Mouse (Mus musculus): ENCODE measurements at regions not wholly inside any gene's neighbourhood (a gene's known extent, or its start where the extent isn't known, plus 50 kb on each side); places are given as distances from the start of the nearest gene placed in this dataset.

DNA sequence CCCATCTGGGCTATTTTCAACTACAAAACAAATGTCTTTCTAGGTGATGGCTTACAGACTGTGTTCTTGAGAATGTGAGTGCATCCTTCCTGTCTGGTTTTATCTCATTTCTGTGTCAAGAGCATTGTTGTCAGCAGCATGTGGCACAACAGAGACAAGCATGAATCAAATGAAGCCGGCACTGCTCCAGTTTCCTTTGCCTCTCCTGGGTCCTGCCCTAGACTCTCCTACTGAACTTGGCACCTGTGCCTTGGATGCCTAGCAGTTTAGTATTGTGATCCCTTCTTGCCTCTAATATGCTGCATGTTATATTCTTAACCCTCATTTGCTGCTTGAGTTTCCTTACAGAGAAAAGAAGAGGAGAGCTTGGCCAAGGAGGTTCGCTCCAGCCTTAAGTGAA, 449.8 kb upstream of the BC052040 start:
- no peak for TF ChIP-seq CTCF (IDR thresholded peaks at IDR 0.05; ENCODE audit: borderline replicate concordance, extremely low read depth, insufficient read depth, insufficient read length)
- no peak for TF ChIP-seq POLR2A (IDR thresholded peaks at IDR 0.05; ENCODE audit: borderline replicate concordance, extremely low read depth, insufficient read depth, insufficient read length, poor library complexity, severe bottlenecking)

DNA sequence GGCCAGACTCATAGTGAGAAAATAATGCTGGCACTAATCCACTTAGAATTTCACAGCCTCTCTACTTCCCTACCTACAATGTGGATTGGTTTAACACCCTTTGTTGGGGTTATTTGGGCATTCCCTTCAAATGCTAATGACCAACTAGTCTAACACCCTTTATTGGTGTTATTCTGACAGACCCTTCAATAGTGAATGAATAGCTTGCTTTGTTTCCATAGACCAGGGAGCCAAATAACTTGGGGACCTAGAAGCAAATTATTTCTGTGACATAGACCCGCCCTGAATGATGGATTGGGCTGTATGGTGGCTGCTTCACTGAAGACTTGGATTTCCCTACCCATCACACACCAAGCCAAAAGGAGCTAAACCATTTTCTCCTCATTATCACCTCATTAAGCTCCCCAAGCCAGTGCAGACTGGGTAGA, 449.3 kb upstream of the BC052040 start:
- peak; percentile 97 for DNase-seq (ENCODE audit: low read depth)
- TF ChIP-seq CTCF (IDR thresholded peaks at IDR 0.05; ENCODE audit: borderline replicate concordance, extremely low read depth, insufficient read depth, insufficient read length) (no peak), POLR2A (IDR thresholded peaks at IDR 0.05; ENCODE audit: borderline replicate concordance, extremely low read depth, insufficient read depth, insufficient read length, poor library complexity, severe bottlenecking) (no peak)

More for the DNA sequence above, 449.8 kb upstream of the BC052040 start:
- no peak for DNase-seq (ENCODE audit: low read depth)

- TF ChIP-seq CTCF (IDR thresholded peaks at IDR 0.05; ENCODE audit: borderline replicate concordance, extremely low read depth, insufficient read depth, insufficient read length), result no peak
- no peak for DNase-seq (ENCODE audit: low read depth)
These were observed 440.1 kb upstream of the BC052040 start for GRCm38 (mm10) chr2:115141416-115141815.

DNA sequence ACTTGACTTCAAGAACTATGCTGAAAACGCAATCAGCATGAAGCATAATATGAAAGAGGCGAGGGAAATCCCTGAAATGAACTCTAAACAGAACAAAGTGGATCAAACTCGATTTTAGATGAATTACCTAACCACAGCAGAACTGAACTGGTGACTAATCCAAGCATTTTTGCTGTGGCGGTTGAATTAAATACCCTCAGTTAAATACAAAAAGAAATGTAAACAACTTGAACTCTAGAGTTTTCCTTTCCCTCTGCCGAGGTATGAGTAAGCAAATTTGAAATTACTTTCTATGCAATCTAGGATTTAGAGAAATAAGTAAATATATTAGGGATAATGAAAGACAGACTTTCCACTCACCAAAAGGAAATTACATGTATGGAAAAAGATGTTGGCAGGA, 409.4 kb upstream of the BC052040 start:
- TF ChIP-seq POLR2A (IDR thresholded peaks at IDR 0.05; ENCODE audit: borderline replicate concordance, extremely low read depth, insufficient read depth, insufficient read length, poor library complexity, severe bottlenecking), result no peak
- no peak for TF ChIP-seq CTCF (IDR thresholded peaks at IDR 0.05; ENCODE audit: borderline replicate concordance, extremely low read depth, insufficient read depth, insufficient read length)
- no peak for DNase-seq (ENCODE audit: low read depth)

- no peak for DNase-seq (ENCODE audit: low read depth)
- TF ChIP-seq CTCF (IDR thresholded peaks at IDR 0.05; ENCODE audit: borderline replicate concordance, extremely low read depth, insufficient read depth, insufficient read length) (no peak), POLR2A (IDR thresholded peaks at IDR 0.05; ENCODE audit: borderline replicate concordance, extremely low read depth, insufficient read depth, insufficient read length, poor library complexity, severe bottlenecking) (no peak)
These were observed 404.4 kb upstream of the BC052040 start for GRCm38 (mm10) chr2:115177076-115177475.

GRCm38 (mm10) chr2:115177896-115178295, 403.6 kb upstream of the BC052040 start:
- DNase-seq (ENCODE audit: low read depth), result no peak

DNA sequence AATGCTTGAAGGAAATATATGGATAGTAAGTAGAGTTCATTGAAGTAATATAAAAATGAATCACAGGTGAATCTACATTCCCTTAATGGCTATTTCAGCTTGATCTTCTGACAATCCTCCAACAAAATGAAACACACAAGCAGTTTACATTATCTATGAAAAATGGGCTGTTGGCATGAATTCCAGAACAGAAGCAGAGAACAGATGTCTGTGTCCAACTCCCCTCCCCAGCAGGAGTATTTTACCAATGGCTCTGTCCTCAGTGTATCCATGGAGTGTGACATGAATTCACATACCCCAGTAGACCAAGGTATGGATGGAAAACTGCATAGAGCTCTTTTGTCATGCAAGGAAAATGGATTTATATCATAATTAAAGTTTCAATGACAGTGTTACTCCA, 370.3 kb upstream of the BC052040 start:
- TF ChIP-seq CTCF (IDR thresholded peaks at IDR 0.05; ENCODE audit: borderline replicate concordance, extremely low read depth, insufficient read depth, insufficient read length), result no peak
- TF ChIP-seq POLR2A (IDR thresholded peaks at IDR 0.05; ENCODE audit: borderline replicate concordance, extremely low read depth, insufficient read depth, insufficient read length, poor library complexity, severe bottlenecking), result no peak

More at GRCm38 (mm10) chr2:115177896-115178295, 403.6 kb upstream of the BC052040 start:
- no peak for TF ChIP-seq POLR2A (IDR thresholded peaks at IDR 0.05; ENCODE audit: borderline replicate concordance, extremely low read depth, insufficient read depth, insufficient read length, poor library complexity, severe bottlenecking)
- no peak for TF ChIP-seq CTCF (IDR thresholded peaks at IDR 0.05; ENCODE audit: borderline replicate concordance, extremely low read depth, insufficient read depth, insufficient read length)

GRCm38 (mm10) chr2:115213181-115213970, 368.1 kb upstream of the BC052040 start:
- no peak for TF ChIP-seq CTCF (IDR thresholded peaks at IDR 0.05; ENCODE audit: borderline replicate concordance, extremely low read depth, insufficient read depth, insufficient read length)
- TF ChIP-seq POLR2A (IDR thresholded peaks at IDR 0.05; ENCODE audit: borderline replicate concordance, extremely low read depth, insufficient read depth, insufficient read length, poor library complexity, severe bottlenecking), result no peak
- peak; percentile 72 for DNase-seq (ENCODE audit: low read depth)

More for the DNA sequence above, 370.3 kb upstream of the BC052040 start:
- DNase-seq (ENCODE audit: low read depth), result peak; percentile 42

DNA sequence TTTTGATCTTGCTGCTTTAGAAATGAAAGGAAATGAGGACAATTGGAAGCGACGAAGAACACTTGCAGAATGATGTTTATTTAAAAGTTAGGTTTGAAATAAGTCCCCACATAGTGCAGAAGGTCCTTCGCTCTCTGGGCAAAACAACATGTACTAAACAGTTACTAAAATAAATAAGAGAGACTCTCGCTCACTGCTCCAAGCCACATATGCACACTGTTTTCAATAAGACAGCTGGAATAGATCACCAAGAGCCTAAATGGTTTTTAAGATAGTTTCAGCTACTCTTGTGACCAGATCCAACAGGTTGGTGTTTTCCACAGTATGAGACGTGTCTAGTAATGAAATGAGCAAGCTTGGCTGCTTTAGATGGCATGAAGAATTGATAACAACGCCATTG, 367.2 kb upstream of the BC052040 start:
- no peak for TF ChIP-seq POLR2A (IDR thresholded peaks at IDR 0.05; ENCODE audit: borderline replicate concordance, extremely low read depth, insufficient read depth, insufficient read length, poor library complexity, severe bottlenecking)
- no peak for TF ChIP-seq CTCF (IDR thresholded peaks at IDR 0.05; ENCODE audit: borderline replicate concordance, extremely low read depth, insufficient read depth, insufficient read length)
- no peak for DNase-seq (ENCODE audit: low read depth)

- no peak for DNase-seq (ENCODE audit: low read depth)
- TF ChIP-seq POLR2A (IDR thresholded peaks at IDR 0.05; ENCODE audit: borderline replicate concordance, extremely low read depth, insufficient read depth, insufficient read length, poor library complexity, severe bottlenecking), result no peak
- no peak for TF ChIP-seq CTCF (IDR thresholded peaks at IDR 0.05; ENCODE audit: borderline replicate concordance, extremely low read depth, insufficient read depth, insufficient read length)
These were observed 351.5 kb upstream of the BC052040 start for GRCm38 (mm10) chr2:115230041-115230440.

- DNase-seq (ENCODE audit: low read depth), result no peak
- TF ChIP-seq POLR2A (IDR thresholded peaks at IDR 0.05; ENCODE audit: borderline replicate concordance, extremely low read depth, insufficient read depth, insufficient read length, poor library complexity, severe bottlenecking) (no peak), CTCF (IDR thresholded peaks at IDR 0.05; ENCODE audit: borderline replicate concordance, extremely low read depth, insufficient read depth, insufficient read length) (no peak)
These were observed 333.8 kb upstream of the BC052040 start for GRCm38 (mm10) chr2:115247673-115248072.

Measured in brain, embryonic 14.5 days (tissue).